Mouse (Mus musculus) forebrain, postnatal 0 days (tissue): Measurements from ENCODE around the gene D630003M21Rik. TPM values are rescaled to one million over a fixed set of nuclear protein-coding genes. Genes with fewer than 3 reads are reported as not detected.

Experiments
- ATAC-seq: fragments of 200-750 bp; cut with Nextera tagmentation; 2 replicates; pipeline ENCODE4 v1.8.0; 2017; ENCODE audit warnings: mild to moderate bottlenecking, moderate library complexity
- DNase-seq: peaks from one replicate; pipeline ENCODE4 v3.0.0-alpha.2; 2015
- H3K27ac ChIP-seq: fragments of 300-500 bp; sonication (generic); 2 replicates; pipeline ENCODE4 v1.5.1; 2014; ENCODE audit warnings: low read depth, mild to moderate bottlenecking, antibody characterized with exemption, low read length, moderate library complexity, mixed read lengths
- H3K27me3 ChIP-seq: fragments of 300-500 bp; sonication (generic); 2 replicates; pipeline ENCODE4 v1.6.1; 2014; ENCODE audit warnings: mild to moderate bottlenecking, low read length, mixed read lengths; ENCODE audit not compliant: insufficient read depth
- H3K36me3 ChIP-seq: fragments of 300-500 bp; sonication (generic); 2 replicates; pipeline ENCODE4 v1.6.1; 2014; ENCODE audit warnings: mild to moderate bottlenecking, moderate library complexity; ENCODE audit not compliant: insufficient read depth
- H3K4me1 ChIP-seq: fragments of 300-500 bp; sonication (generic); 2 replicates; pipeline ENCODE4 v1.6.1; 2014; ENCODE audit warnings: antibody characterized with exemption; ENCODE audit not compliant: insufficient read depth
- H3K4me2 ChIP-seq: fragments of 300-500 bp; sonication (generic); 2 replicates; pipeline ENCODE4 v1.6.1; 2014; ENCODE audit warnings: low read depth, mild to moderate bottlenecking, moderate library complexity
- H3K4me3 ChIP-seq: fragments of 300-500 bp; sonication (generic); 2 replicates; pipeline ENCODE4 v1.5.1; 2014; ENCODE audit warnings: low read depth, low read length, mixed read lengths
- H3K9ac ChIP-seq: fragments of 300-500 bp; sonication (generic); 2 replicates; pipeline ENCODE4 v1.6.1; 2014; ENCODE audit warnings: mild to moderate bottlenecking
- H3K9me3 ChIP-seq: fragments of 300-500 bp; sonication (generic); 2 replicates; pipeline ENCODE4 v1.6.1; 2016; ENCODE audit warnings: low read length
- CTCF ChIP-seq: sonication (generic); IDR thresholded peaks from 2 replicates; pipeline ENCODE4 v1.5.1; 2016; ENCODE audit warnings: antibody characterized with exemption, control low read depth, low read depth
- WGBS: fragments of 180-500 bp; shearing (Covaris S2); extraction: QIAGEN DNeasy Blood & Tissue Kit; methylation state at CpG from one replicate; pipeline ENCODE4 v1.1.7; 2014; 5-methylcytosine and 5-hydroxymethylcytosine counted together
- polyA plus RNA-seq: library from polyadenylated mRNA; unstranded; fragments of >200 nt; fragmentation: Nextera tagmentation; extraction: Ambion mirVana; gene quantifications from 2 replicates; pipeline ENCODE4 v1.2.1, GENCODE M21; 2015
- total RNA-seq: library from RNA; depleted of rRNA; stranded (reverse); fragments of >200 nt; gene quantifications from 2 replicates; pipeline ENCODE4 v1.2.3, GENCODE M21; 2014; rRNA removed

Gene D630003M21Rik
- total RNA-seq (5.4 and 6.6 TPM in 2 replicates), polyA plus RNA-seq (1.6 and 1.9 TPM in 2 replicates)

DNA sequence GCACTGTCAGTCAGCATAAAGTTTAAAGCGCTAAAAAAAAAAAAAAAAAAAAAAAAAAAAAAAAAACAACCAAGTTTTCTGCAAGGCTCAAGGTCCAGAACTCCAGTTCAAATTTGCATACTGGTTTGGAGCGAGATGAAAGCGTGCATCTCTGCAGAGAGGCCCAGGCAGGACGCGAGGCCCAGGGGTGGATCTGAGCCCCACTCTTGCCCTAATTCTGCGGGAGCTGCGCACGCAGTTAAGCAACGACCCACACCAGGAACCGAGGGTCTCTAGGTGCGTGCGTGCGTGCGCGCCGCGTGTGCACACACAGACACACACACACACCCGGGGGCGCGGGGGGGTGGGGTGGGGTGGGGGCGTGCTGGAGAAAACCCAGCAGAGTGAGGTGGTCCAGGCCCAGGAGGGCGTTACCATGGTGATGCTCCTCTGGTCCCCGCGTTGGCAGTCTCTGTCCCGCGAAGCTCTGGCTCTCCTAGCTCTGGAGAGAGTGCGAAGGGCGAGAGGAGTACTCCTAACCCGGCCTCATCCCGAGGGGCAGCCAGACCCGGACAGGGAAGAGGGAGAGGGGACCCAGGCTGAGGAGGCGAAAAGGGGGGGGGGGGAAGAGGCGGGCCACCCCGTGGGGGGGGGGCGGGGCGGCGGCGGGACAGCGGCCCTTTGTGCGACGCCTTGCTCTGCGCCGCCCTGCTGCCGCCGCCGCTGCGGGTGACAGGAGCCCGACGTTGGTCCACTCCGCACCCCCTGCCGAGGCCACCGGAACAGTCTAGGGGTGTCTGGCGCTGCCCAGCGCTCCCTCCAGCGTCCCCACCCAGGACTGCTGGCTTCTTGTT is at the start of gene D630003M21Rik:
Gene D630003M21Rik (minus strand): TSS at position 553 of the 833 bp plus-strand sequence.
- under 1% methylated on average over 43 of the region's 55 CpGs for WGBS
- DNase-seq (peak; percentile 64), ATAC-seq (peak; percentile 82)
- peak within 1 kb of the TSS; percentile 71 for H3K27ac ChIP-seq
- no peaks in the 10 kb centered on the region for H3K27me3 ChIP-seq
- peaks cover 5% of the 10 kb centered on the region; the same call in 1 of the 2 replicates for H3K4me1 ChIP-seq
- peak within 1 kb of the TSS; percentile 46 for H3K4me3 ChIP-seq
- no peaks in the 10 kb centered on the region for H3K36me3 ChIP-seq
- no peaks in the 10 kb centered on the region for H3K9me3 ChIP-seq
- peak within 1 kb of the TSS; percentile 64 for H3K9ac ChIP-seq
- H3K4me2 ChIP-seq: peak within 1 kb of the TSS; percentile 95
- peak; percentile 38 for TF ChIP-seq CTCF

DNA sequence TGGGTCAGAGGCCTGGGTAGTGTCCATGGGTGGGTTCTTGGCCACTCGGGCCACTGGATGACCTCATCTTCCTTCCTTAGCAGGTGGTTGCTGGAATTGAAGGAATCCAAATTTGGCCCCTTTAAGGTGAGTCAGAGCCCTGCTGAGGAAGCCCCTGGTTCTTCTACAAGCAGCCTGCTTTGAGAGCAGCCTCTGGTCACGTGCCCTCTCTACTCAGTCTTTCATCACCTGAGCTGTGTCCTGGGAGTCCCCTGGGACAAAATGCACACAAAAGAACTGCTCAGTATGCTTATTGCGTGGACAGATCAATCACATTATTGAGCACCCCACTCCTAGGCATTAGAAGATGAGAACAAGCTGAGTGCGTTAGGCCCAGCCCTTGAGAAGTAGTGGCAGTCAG is 47.9 kb upstream of the D630003M21Rik start:
- TF ChIP-seq CTCF: no peak
- no peak overlapping the region for H3K4me2 ChIP-seq
- H3K36me3 ChIP-seq: no peaks in the 10 kb centered on the region
- no peak overlapping the region for H3K27ac ChIP-seq
- WGBS: 86% methylated on average over 4 of the region's 4 CpGs
- no peak overlapping the region for H3K4me3 ChIP-seq
- DNase-seq: no peak
- ATAC-seq: no peak
- H3K9ac ChIP-seq: no peak overlapping the region
- H3K9me3 ChIP-seq: no peaks in the 10 kb centered on the region
- no peaks in the 10 kb centered on the region for H3K4me1 ChIP-seq
- no peaks in the 10 kb centered on the region for H3K27me3 ChIP-seq

DNA sequence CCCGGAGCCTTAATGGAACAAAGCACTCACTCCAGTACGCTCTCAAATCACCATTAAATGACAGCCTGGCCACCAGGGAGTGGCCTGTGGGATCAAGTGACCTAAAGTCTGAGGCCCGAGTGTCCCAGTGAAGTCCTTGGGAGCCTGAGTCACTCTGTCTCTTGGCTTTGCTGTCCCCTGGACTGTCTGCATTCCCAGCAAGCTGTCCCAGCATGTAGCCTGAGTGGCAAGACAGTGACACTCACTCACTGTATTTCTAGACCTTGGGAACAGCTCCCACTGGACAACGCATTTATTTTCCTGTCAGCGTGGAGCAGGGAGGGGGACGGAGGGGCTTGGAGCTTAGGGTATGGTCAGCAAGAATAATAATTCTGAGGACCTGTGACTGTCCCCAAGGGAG is 47.4 kb upstream of the D630003M21Rik start:
- ATAC-seq (no peak), DNase-seq (no peak)
- H3K9me3 ChIP-seq: no peaks in the 10 kb centered on the region
- H3K4me3 ChIP-seq: no peak overlapping the region
- H3K4me2 ChIP-seq: no peak overlapping the region
- no peaks in the 10 kb centered on the region for H3K4me1 ChIP-seq
- H3K27me3 ChIP-seq: no peaks in the 10 kb centered on the region
- H3K27ac ChIP-seq: no peak overlapping the region
- no peak overlapping the region for H3K9ac ChIP-seq
- WGBS: 75% methylated on average over 6 of the region's 6 CpGs
- TF ChIP-seq CTCF: no peak
- H3K36me3 ChIP-seq: no peaks in the 10 kb centered on the region

DNA sequence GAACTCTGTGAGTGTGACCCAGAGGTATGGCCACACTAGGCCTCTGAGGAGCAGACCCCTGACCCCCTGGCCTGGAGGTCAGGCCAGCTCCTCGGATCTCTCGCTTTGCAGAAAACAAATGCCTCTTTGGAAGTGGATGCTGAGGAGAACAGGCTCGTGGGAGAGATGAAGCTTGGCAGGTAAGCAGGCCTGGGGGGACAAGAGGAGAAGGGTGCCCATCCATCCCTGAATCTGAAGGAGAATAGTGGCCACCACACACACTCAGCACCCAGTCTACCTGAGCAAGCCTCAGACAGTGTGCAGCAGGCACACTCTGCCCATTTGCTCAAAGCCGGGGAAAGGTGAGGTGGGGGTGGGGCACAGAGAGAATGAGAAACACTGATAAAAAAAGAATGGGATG is 46.8 kb upstream of the D630003M21Rik start:
- Histone ChIP-seq H3K4me3 (no peak overlapping the region), H3K9me3 (no peaks in the 10 kb centered on the region), H3K27me3 (no peaks in the 10 kb centered on the region), H3K27ac (no peak overlapping the region), H3K36me3 (no peaks in the 10 kb centered on the region), H3K4me2 (no peak overlapping the region), H3K4me1 (no peaks in the 10 kb centered on the region), H3K9ac (no peak overlapping the region)
- ATAC-seq: no peak
- WGBS: 86% methylated on average over 4 of the region's 4 CpGs
- no peak for TF ChIP-seq CTCF
- DNase-seq: no peak

DNA sequence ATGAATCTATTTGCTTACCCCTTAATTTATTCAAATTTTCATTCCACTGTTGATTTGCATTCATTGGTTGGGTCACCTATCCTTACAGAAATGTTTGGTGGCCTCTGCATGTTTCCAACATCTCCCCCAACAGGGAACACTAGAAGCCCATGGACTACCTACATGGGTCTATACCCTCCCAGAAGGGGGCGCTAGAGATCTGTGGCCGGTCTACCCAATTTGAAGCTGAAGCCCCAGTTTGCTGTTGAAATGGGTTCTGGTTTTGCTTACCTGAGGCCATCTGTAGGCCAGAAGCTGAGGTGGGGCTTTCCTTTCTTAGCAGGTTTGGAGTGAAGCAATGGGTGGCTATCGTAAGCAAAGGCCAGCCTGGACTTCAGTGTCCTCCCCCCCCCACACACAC is 46.3 kb upstream of the D630003M21Rik start:
- H3K36me3 ChIP-seq: no peaks in the 10 kb centered on the region
- H3K4me1 ChIP-seq: no peaks in the 10 kb centered on the region
- no peak overlapping the region for H3K4me2 ChIP-seq
- no peaks in the 10 kb centered on the region for H3K27me3 ChIP-seq
- no peak overlapping the region for H3K9ac ChIP-seq
- no peaks in the 10 kb centered on the region for H3K9me3 ChIP-seq
- H3K4me3 ChIP-seq: no peak overlapping the region
- WGBS: 88% methylated on average over 3 of the region's 3 CpGs
- no peak overlapping the region for H3K27ac ChIP-seq
- no peak for DNase-seq
- ATAC-seq: no peak
- no peak for TF ChIP-seq CTCF

DNA sequence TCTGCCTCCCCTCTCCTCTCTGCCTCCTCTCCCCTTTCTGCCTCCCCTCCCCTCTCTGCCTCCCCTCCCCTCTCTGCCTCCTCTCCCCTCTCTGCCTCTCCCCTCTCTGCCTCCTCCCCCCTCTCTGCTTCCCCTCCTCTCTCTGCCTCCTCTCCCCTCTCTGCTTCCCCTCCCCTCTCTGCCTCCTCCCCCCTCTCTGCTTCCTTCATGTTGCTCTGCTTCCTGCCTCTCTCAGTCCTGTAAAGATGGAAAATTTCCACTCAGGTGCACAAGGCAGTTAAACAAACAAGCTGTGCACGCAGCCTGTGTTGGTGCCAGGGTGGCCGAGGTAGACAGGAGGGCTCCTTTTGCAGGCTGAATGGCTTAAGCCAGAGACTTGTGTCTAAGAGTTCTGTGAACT is 44.6 kb upstream of the D630003M21Rik start:
- Histone ChIP-seq H3K27me3 (no peaks in the 10 kb centered on the region), H3K9ac (no peak overlapping the region), H3K4me1 (no peaks in the 10 kb centered on the region), H3K9me3 (no peaks in the 10 kb centered on the region), H3K36me3 (no peaks in the 10 kb centered on the region), H3K27ac (no peak overlapping the region), H3K4me3 (no peak overlapping the region), H3K4me2 (no peak overlapping the region)
- WGBS: 13% methylated on average over 2 of the region's 2 CpGs
- DNase-seq: no peak
- no peak for TF ChIP-seq CTCF
- ATAC-seq: peak; percentile 20; the same call in 1 of the 2 replicates

DNA sequence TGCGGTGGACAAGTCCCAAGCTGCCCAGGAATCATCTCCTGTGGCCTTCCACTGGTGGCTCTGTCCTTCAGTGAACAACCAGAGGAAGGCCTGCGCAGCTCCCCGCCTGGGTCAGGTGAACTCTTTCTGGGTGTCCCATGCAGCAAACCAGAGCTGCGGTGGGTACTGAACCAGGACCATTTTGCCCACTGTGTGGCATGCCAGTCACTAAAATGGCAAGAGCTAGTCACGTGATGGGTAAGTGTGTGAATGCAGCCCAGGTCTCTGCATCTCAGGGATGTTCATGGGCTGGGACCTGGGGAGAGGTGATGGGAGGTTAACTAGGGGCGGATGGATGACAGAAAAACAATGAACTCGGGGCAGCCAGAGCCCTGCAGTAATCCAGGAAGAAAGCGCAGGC is 41.0 kb upstream of the D630003M21Rik start:
- no peaks in the 10 kb centered on the region for H3K27me3 ChIP-seq
- ATAC-seq: no peak
- H3K36me3 ChIP-seq: no peaks in the 10 kb centered on the region
- H3K9ac ChIP-seq: no peak overlapping the region
- WGBS: 83% methylated on average over 8 of the region's 8 CpGs
- no peaks in the 10 kb centered on the region for H3K4me1 ChIP-seq
- H3K9me3 ChIP-seq: no peaks in the 10 kb centered on the region
- no peak overlapping the region for H3K4me2 ChIP-seq
- H3K27ac ChIP-seq: no peak overlapping the region
- no peak overlapping the region for H3K4me3 ChIP-seq
- DNase-seq: no peak
- no peak for TF ChIP-seq CTCF
